Comparison of ENCODE assay signal across 14 mouse cellular contexts in the genomic region with DNA sequence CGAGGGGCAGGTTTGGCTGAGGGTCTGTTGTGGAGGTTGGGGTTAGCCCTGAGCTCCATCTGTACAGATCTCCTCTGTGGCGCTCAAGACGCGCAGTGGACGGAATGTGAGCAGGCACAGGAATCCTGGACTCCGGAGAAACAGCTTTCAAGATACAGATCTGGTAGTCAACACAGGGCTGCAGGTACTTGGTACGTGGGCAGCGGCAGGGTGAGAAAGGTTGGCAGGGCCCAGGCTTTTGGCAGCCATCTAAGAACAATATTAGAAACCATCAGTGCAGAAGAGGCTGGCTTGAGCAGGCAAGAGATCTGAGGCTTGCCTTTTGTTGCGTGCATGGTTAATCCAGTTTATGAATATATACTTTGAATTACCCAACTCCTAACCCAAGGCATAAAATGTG. TPM values are rescaled to one million over a fixed set of nuclear protein-coding genes. Genes with fewer than 3 reads are reported as not detected.
A peak's percentile ranks its signal among the peaks of the same experiment; 100 is the strongest.
DNase-seq lines count a peak whose midpoint lies in the region; ATAC-seq lines count a peak whose summit lies in the region.
"Had no signal": no experiment of that assay in that cellular context is flagged by ENCODE, and none has a peak within 500 bp of the region (broad histone marks: within the 10 kb centered on the region; RNA-seq: fewer than 3 reads in every experiment).

No protein-coding gene starts in this region.

- ATAC-seq in erythroid progenitor cell, adult 5-6 weeks (replicated peaks; ENCODE audit: low FRiP score, poor library complexity, severe bottlenecking): no peak
- ATAC-seq: hindbrain, embryonic 16.5 days; intestine, embryonic 16.5 days had no signal

- DNase-seq in kidney, adult 11 months: peak; percentile 47
- DNase-seq in kidney, postnatal 10 days: no peak
- DNase-seq in urinary bladder, postnatal 25 days (ENCODE audit: low spot score): peak; percentile 24
- no peak for DNase-seq in urinary bladder, postnatal 10 days (ENCODE audit: low spot score)
- peak; percentile 27 for DNase-seq in kidney, postnatal 14 days
- DNase-seq in embryo, embryonic 11 days: no peak
- DNase-seq in adrenal gland, postnatal 4 days (ENCODE audit: low spot score in 2 of 2): no peak
- DNase-seq: cerebellum, postnatal 10 days; heart, adult 2 months; midbrain, embryonic 14.5 days; right cerebral cortex, adult 18-20 months had no signal

RNA-seq across cellular contexts. Expression of gene Tbpl1, which starts 35.5 kb away (rescaled TPM):
- total RNA-seq in erythroid progenitor cell, adult 5-6 weeks (2015; ENCODE audit: low replicate concordance): 18.7 and 20.5 TPM in 2 replicates
- 16.3 and 21.1 TPM in 2 replicates for total RNA-seq in erythroid progenitor cell, adult 5-6 weeks (2017; ENCODE audit: low replicate concordance)
- 10 to 100 TPM; 40.0 to 41.1 TPM for total RNA-seq in adrenal gland, postnatal 4 days (2021)

RNA-seq across cellular contexts. Expression of gene Slc2a12, which starts 51.4 kb away (rescaled TPM):
- total RNA-seq in erythroid progenitor cell, adult 5-6 weeks (2015; ENCODE audit: low replicate concordance): not detected in 2 replicates
- not detected in 2 replicates for total RNA-seq in erythroid progenitor cell, adult 5-6 weeks (2017; ENCODE audit: low replicate concordance)
- 1 to 10 TPM; 2.8 to 3.1 TPM for total RNA-seq in adrenal gland, postnatal 4 days (2021)

Comparison
In these comparisons a context has a peak if more than half of its experiments do, and no peak if none do; other contexts are left out.
1. DNase-seq: peak in kidney, adult 11 months (single experiment), urinary bladder, postnatal 25 days (single experiment) and kidney, postnatal 14 days (single experiment); none in kidney, postnatal 10 days (single experiment), urinary bladder, postnatal 10 days (single experiment), embryo, embryonic 11 days (single experiment) and adrenal gland, postnatal 4 days (0 of 2).